Mouse (Mus musculus) lung, embryonic 15.5 days (tissue): Measurements from ENCODE around the gene Pdk2. TPM values are rescaled to one million over a fixed set of nuclear protein-coding genes. Genes with fewer than 3 reads are reported as not detected.
"Not testable (repeated sequence)": the region's sequence is repeated elsewhere in the genome, so short reads cannot be mapped to it uniquely, and the experiment has no call there.

Experiments
- ATAC-seq: fragments of 200-750 bp; cut with Nextera tagmentation; 2 replicates; pipeline ENCODE4 v1.8.0; 2017; ENCODE audit warnings: moderate number of reproducible peaks, borderline replicate concordance; ENCODE audit not compliant: low FRiP score, low TSS enrichment; ENCODE audit errors: extremely low read depth
- H3K27ac ChIP-seq: fragments of 300-500 bp; sonication (generic); 2 replicates; pipeline ENCODE4 v1.5.1; 2015; ENCODE audit warnings: moderate library complexity, mild to moderate bottlenecking, inconsistent platforms
- H3K27me3 ChIP-seq: fragments of 300-500 bp; sonication (generic); 2 replicates; pipeline ENCODE4 v1.6.1; 2015; ENCODE audit warnings: inconsistent platforms
- H3K36me3 ChIP-seq: fragments of 300-500 bp; sonication (generic); 2 replicates; pipeline ENCODE4 v1.6.1; 2015; ENCODE audit warnings: inconsistent platforms
- H3K4me1 ChIP-seq: fragments of 300-500 bp; sonication (generic); 2 replicates; pipeline ENCODE4 v1.6.1; 2015; ENCODE audit warnings: inconsistent platforms
- H3K4me2 ChIP-seq: fragments of 300-500 bp; sonication (generic); 2 replicates; pipeline ENCODE4 v1.6.1; 2015; ENCODE audit warnings: inconsistent platforms, mild to moderate bottlenecking, moderate library complexity
- H3K4me3 ChIP-seq: fragments of 300-500 bp; sonication (generic); 2 replicates; pipeline ENCODE4 v1.5.1; 2015; ENCODE audit warnings: mild to moderate bottlenecking, inconsistent platforms
- H3K9ac ChIP-seq: fragments of 300-500 bp; sonication (generic); 2 replicates; pipeline ENCODE4 v1.6.1; 2015; ENCODE audit warnings: inconsistent platforms
- H3K9me3 ChIP-seq: fragments of 300-500 bp; sonication (generic); 2 replicates; pipeline ENCODE4 v1.6.1; 2016; ENCODE audit warnings: inconsistent platforms
- WGBS: fragments of 180-500 bp; shearing (Covaris S2); methylation state at CpG from one replicate; pipeline ENCODE4 v1.1.7; 2015; 5-methylcytosine and 5-hydroxymethylcytosine counted together
- polyA plus RNA-seq: library from polyadenylated mRNA; unstranded; fragments of >200 nt; fragmentation: Nextera tagmentation; extraction: Ambion mirVana; gene quantifications from 2 replicates; pipeline ENCODE4 v1.2.1, GENCODE M21; 2015

The Pdk2 gene
- polyA plus RNA-seq, 1 experiment from 2014 or later, result 30.9 TPM

- Histone ChIP-seq H3K4me2 (no peak overlapping the region), H3K36me3 (peaks cover 44% of the 10 kb centered on the region), H3K4me1 (0 out of 2 replicates have a peak, but pooled peaks cover 14% of the 10 kb centered on the region), H3K27ac (peak overlapping the region; percentile 71), H3K9me3 (no peaks in the 10 kb centered on the region), H3K4me3 (no peak overlapping the region), H3K9ac (no peak overlapping the region), H3K27me3 (no peaks in the 10 kb centered on the region)
- 63% methylated on average over 29 of the region's 29 CpGs for WGBS
- ATAC-seq, result no peak
Observed at GRCm38 (mm10) chr11:95024439-95025184, 16.5 kb downstream of the Pdk2 start.

- Histone ChIP-seq H3K27ac (no peak overlapping the region), H3K4me2 (no peak overlapping the region), H3K9me3 (no peaks in the 10 kb centered on the region), H3K9ac (no peak overlapping the region), H3K36me3 (peaks cover 54% of the 10 kb centered on the region), H3K4me1 (0 out of 2 replicates have a peak, but pooled peaks cover 14% of the 10 kb centered on the region), H3K27me3 (no peaks in the 10 kb centered on the region), H3K4me3 (no peak overlapping the region)
- WGBS, result 91% methylated on average over 9 of the region's 9 CpGs
- no peak for ATAC-seq
Observed at GRCm38 (mm10) chr11:95023481-95023880, 17.7 kb downstream of the Pdk2 start.

GRCm38 (mm10) chr11:95022237-95022992 lies 18.7 kb downstream of the Pdk2 start:
- H3K27ac ChIP-seq, result no peak overlapping the region
- H3K4me1 ChIP-seq, result 0 out of 2 replicates have a peak, but pooled peaks cover 14% of the 10 kb centered on the region
- ATAC-seq, result no peak
- no peaks in the 10 kb centered on the region for H3K27me3 ChIP-seq
- H3K9ac ChIP-seq, result no peak overlapping the region
- H3K9me3 ChIP-seq, result no peaks in the 10 kb centered on the region
- no peak overlapping the region for H3K4me3 ChIP-seq
- H3K4me2 ChIP-seq, result no peak overlapping the region
- WGBS, result 80% methylated on average over 10 of the region's 10 CpGs
- H3K36me3 ChIP-seq, result peaks cover 54% of the 10 kb centered on the region

GRCm38 (mm10) chr11:95015484-95015883 lies 25.7 kb downstream of the Pdk2 start:
- H3K9ac ChIP-seq, result no peak overlapping the region
- ATAC-seq, result no peak

GRCm38 (mm10) chr11:95012487-95012886 lies 28.7 kb downstream of the Pdk2 start:
- H3K4me1 ChIP-seq, result peaks cover 28% of the 10 kb centered on the region
- WGBS, result 45% methylated on average over 3 of the region's 3 CpGs
- no peak for ATAC-seq
- H3K4me2 ChIP-seq, result no peak overlapping the region
- H3K27ac ChIP-seq, result no peak overlapping the region
- H3K4me3 ChIP-seq, result no peak overlapping the region
- H3K9me3 ChIP-seq, result no peaks in the 10 kb centered on the region
- H3K27me3 ChIP-seq, result no peaks in the 10 kb centered on the region
- no peak overlapping the region for H3K9ac ChIP-seq
- H3K36me3 ChIP-seq, result 0 out of 2 replicates have a peak, but pooled peaks cover 2% of the 10 kb centered on the region

More at GRCm38 (mm10) chr11:95015484-95015883, 25.7 kb downstream of the Pdk2 start:
- Histone ChIP-seq H3K36me3 (peaks cover 16% of the 10 kb centered on the region), H3K27ac (no peak overlapping the region), H3K27me3 (no peaks in the 10 kb centered on the region), H3K4me3 (no peak overlapping the region), H3K4me2 (no peak overlapping the region), H3K4me1 (peaks cover 13% of the 10 kb centered on the region), H3K9me3 (no peaks in the 10 kb centered on the region)
- 72% methylated on average over 3 of the region's 3 CpGs for WGBS

- Histone ChIP-seq H3K4me2 (peak overlapping the region; percentile 96; the same call in 1 of the 2 replicates), H3K9ac (0 out of 2 replicates have a peak overlapping the region, but pooled peaks have one; percentile 15), H3K36me3 (0 out of 2 replicates have a peak, but pooled peaks cover 2% of the 10 kb centered on the region), H3K27ac (no peak overlapping the region), H3K9me3 (no peaks in the 10 kb centered on the region), H3K27me3 (no peaks in the 10 kb centered on the region), H3K4me1 (peaks cover 30% of the 10 kb centered on the region), H3K4me3 (no peak overlapping the region)
- WGBS, result 37% methylated on average over 3 of the region's 3 CpGs
- ATAC-seq, result no peak; the same call in 1 of the 2 replicates
Observed at GRCm38 (mm10) chr11:95012075-95012474, 29.1 kb downstream of the Pdk2 start.

GRCm38 (mm10) chr11:95011416-95011815 lies 29.7 kb downstream of the Pdk2 start:
- Histone ChIP-seq H3K27me3 (no peaks in the 10 kb centered on the region), H3K9me3 (no peaks in the 10 kb centered on the region), H3K36me3 (0 out of 2 replicates have a peak, but pooled peaks cover 2% of the 10 kb centered on the region), H3K4me3 (peak overlapping the region; percentile 74), H3K9ac (peak overlapping the region; percentile 2; the same call in 1 of the 2 replicates), H3K4me2 (peak overlapping the region; percentile 96), H3K27ac (no peak overlapping the region), H3K4me1 (peaks cover 36% of the 10 kb centered on the region)
- WGBS, result 19% methylated on average over 1 of the region's 1 CpGs
- ATAC-seq, result no peak

- Histone ChIP-seq H3K9ac (peak overlapping the region; percentile 78), H3K4me2 (peak overlapping the region; percentile 96), H3K4me3 (peak overlapping the region; percentile 74), H3K4me1 (peaks cover 41% of the 10 kb centered on the region)
- H3K36me3 ChIP-seq, H3K27ac ChIP-seq, ATAC-seq, H3K27me3 ChIP-seq, H3K9me3 ChIP-seq: not testable (repeated sequence)
- WGBS, result 8% methylated on average over 4 of the region's 4 CpGs
Observed at GRCm38 (mm10) chr11:95010841-95011403, 30.2 kb downstream of the Pdk2 start.

- peak overlapping the region; percentile 95 for H3K27ac ChIP-seq
- H3K9ac ChIP-seq, result peak overlapping the region; percentile 78
Observed at GRCm38 (mm10) chr11:95010141-95010739, 30.9 kb downstream of the Pdk2 start.

GRCm38 (mm10) chr11:95009629-95010014 lies 31.5 kb downstream of the Pdk2 start, which contains the start of gene Samd14:
Gene Samd14 (plus strand): TSS chr11:95009879.
- Histone ChIP-seq H3K4me2 (peak within 1 kb of the TSS; percentile 96), H3K27ac (peak within 1 kb of the TSS; percentile 95), H3K4me1 (peaks cover 42% of the 10 kb centered on the region), H3K36me3 (peaks cover 8% of the 10 kb centered on the region), H3K9me3 (no peaks in the 10 kb centered on the region), H3K27me3 (no peaks in the 10 kb centered on the region), H3K4me3 (peak within 1 kb of the TSS; percentile 74), H3K9ac (peak within 1 kb of the TSS; percentile 78)
- ATAC-seq, result peak; percentile 68
- under 1% methylated on average over 32 of the region's 32 CpGs for WGBS

More at GRCm38 (mm10) chr11:95010141-95010739, 30.9 kb downstream of the Pdk2 start:
- under 1% methylated on average over 39 of the region's 40 CpGs for WGBS
- H3K4me1 ChIP-seq, result peaks cover 42% of the 10 kb centered on the region
- H3K9me3 ChIP-seq, result no peaks in the 10 kb centered on the region
- H3K36me3 ChIP-seq, result 0 out of 2 replicates have a peak, but pooled peaks cover 6% of the 10 kb centered on the region
- peak overlapping the region; percentile 74 for H3K4me3 ChIP-seq
- no peaks in the 10 kb centered on the region for H3K27me3 ChIP-seq
- H3K4me2 ChIP-seq, result peak overlapping the region; percentile 96
- ATAC-seq, result 0 out of 2 replicates have a peak, but pooled peaks have one; percentile 12
